Mouse (Mus musculus) kidney, adult 2 months (tissue): ENCODE results near the gene Impdh2. TPM values are rescaled to one million over a fixed set of nuclear protein-coding genes. Genes with fewer than 3 reads are reported as not detected.
A peak's percentile ranks its signal among the peaks of the same experiment; 100 is the strongest.

Experiments
- DNase-seq: peaks from one replicate; pipeline ENCODE4 v3.0.0; 2021
- H3K27ac ChIP-seq: fragments of 200-500 bp; 2 replicates; pipeline ENCODE4 v1.5.1; 2012; ENCODE audit warnings: low read depth, low read length, control low read depth, inconsistent platforms; ENCODE audit not compliant: insufficient read depth
- H3K27me3 ChIP-seq: fragments of 200-500 bp; replicated peaks from 2 replicates; pipeline ENCODE4 v1.6.1; 2012; ENCODE audit warnings: mild to moderate bottlenecking, moderate library complexity, low read length, inconsistent platforms; ENCODE audit not compliant: control insufficient read depth, insufficient read depth
- H3K36me3 ChIP-seq: fragments of 200-500 bp; 2 replicates; pipeline ENCODE4 v1.6.1; 2012; ENCODE audit warnings: mild to moderate bottlenecking, moderate library complexity, low read length, inconsistent platforms; ENCODE audit not compliant: control insufficient read depth, insufficient read depth
- H3K4me1 ChIP-seq: fragments of 200-500 bp; 2 replicates; pipeline ENCODE4 v1.6.1; 2011; ENCODE audit warnings: low read length; ENCODE audit not compliant: control insufficient read depth, insufficient read depth
- H3K4me3 ChIP-seq: fragments of 200-500 bp; 2 replicates; pipeline ENCODE4 v1.5.1; 2011; ENCODE audit warnings: mild to moderate bottlenecking, low read depth, low read length, control low read depth; ENCODE audit not compliant: insufficient read depth
- CTCF ChIP-seq: fragments of 200-500 bp; conservative IDR thresholded peaks from 2 replicates; pipeline ENCODE4 v1.5.1; 2011; ENCODE audit warnings: low read depth, mild to moderate bottlenecking, control low read depth, low read length, moderate library complexity, mixed read lengths; ENCODE audit not compliant: insufficient read depth, insufficient read length
- POLR2A ChIP-seq: fragments of 200-500 bp; IDR thresholded peaks from one replicate; pipeline ENCODE4 v1.6.1; 2011; ENCODE audit warnings: low read depth, low read length, control low read depth
- WGBS: fragments of 180-500 bp; shearing (Covaris S2); methylation state at CpG from one replicate; pipeline ENCODE4 v1.1.7; 2018; 5-methylcytosine and 5-hydroxymethylcytosine counted together
- polyA plus RNA-seq: library from polyadenylated mRNA; depleted of rRNA; stranded (reverse); fragments of >200 nt; gene quantifications from 2 replicates; pipeline ENCODE4 v1.2.3, GENCODE M21; 2012; rRNA removed

Gene Impdh2
- 52.3 and 60.0 TPM in 2 replicates for polyA plus RNA-seq

DNA sequence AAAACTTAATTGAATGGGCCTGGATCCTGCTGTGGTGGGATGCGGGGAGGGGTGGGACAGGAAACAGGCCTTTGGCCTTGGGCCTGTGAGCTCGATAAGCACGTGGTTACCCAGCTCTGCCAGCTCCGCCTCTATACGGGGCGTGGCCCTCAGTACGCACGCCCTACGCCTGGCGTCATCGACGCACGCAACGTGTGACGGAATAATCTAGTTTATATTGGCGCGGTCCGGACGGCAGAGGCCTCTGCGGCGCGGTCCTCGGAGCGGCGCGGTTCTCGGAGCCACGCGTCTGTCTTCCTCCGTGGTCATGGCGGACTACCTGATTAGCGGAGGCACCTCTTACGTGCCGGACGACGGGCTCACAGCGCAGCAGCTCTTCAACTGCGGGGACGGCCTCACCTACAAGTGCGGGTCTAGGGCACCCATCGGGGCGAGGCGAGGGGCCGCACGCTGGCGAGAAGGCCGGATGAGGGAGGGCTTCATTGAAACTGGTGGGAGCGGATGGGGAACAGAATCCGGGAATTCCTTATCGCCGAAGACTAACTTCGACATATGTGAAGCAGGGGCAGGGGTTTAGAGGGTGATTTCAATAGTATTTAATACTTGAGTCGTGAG lies at the start of gene Impdh2:
Impdh2 (plus strand) TSS at position 60 of the 615 bp plus-strand sequence.
- peak within 1 kb of the TSS; percentile 13; the same call in 1 of the 2 replicates for H3K27ac ChIP-seq
- H3K4me1 ChIP-seq = no peaks in the 10 kb centered on the region; the same call in 1 of the 2 replicates
- under 1% methylated on average over 53 of the region's 53 CpGs for WGBS
- peaks cover 2% of the 10 kb centered on the region; the same call in 1 of the 2 replicates for H3K36me3 ChIP-seq
- TF ChIP-seq POLR2A (peak; percentile 82), CTCF (no peak)
- peak within 1 kb of the TSS; percentile 57 for H3K4me3 ChIP-seq
- H3K27me3 ChIP-seq = no peaks in the 10 kb centered on the region
- DNase-seq = peak; percentile 97

- peaks cover 8% of the 10 kb centered on the region; the same call in 1 of the 2 replicates for H3K4me1 ChIP-seq
- DNase-seq = peak; percentile 98
- H3K27ac ChIP-seq = peak within 1 kb of the TSS; percentile 95
- H3K36me3 ChIP-seq = 0 out of 2 replicates have a peak, but pooled peaks cover 3% of the 10 kb centered on the region
- 1% methylated on average over 49 of the region's 55 CpGs for WGBS
- TF ChIP-seq POLR2A (peak; percentile 76), CTCF (no peak)
- H3K27me3 ChIP-seq = no peaks in the 10 kb centered on the region
- peak within 1 kb of the TSS; percentile 78 for H3K4me3 ChIP-seq
Observed at GRCm38 (mm10) chr9:108516380-108517251, 43.5 kb upstream of the Impdh2 start, which contains the start of gene Qrich1. Gene Qrich1, plus strand, starts transcription at chr9:108516806.

GRCm38 (mm10) chr9:108517253-108517930 lies 42.7 kb upstream of the Impdh2 start:
- Histone ChIP-seq H3K36me3 (0 out of 2 replicates have a peak, but pooled peaks cover 3% of the 10 kb centered on the region), H3K27ac (peak overlapping the region; percentile 95), H3K27me3 (no peaks in the 10 kb centered on the region), H3K4me1 (peaks cover 8% of the 10 kb centered on the region; the same call in 1 of the 2 replicates), H3K4me3 (peak overlapping the region; percentile 78)
- WGBS = 1% methylated on average over 84 of the region's 95 CpGs
- DNase-seq = peak; percentile 87
- TF ChIP-seq POLR2A = no peak
- no peak for TF ChIP-seq CTCF

- WGBS = 0% methylated on average over 13 of the region's 13 CpGs
- Histone ChIP-seq H3K4me3 (peak overlapping the region; percentile 78), H3K27ac (peak overlapping the region; percentile 95), H3K36me3 (0 out of 2 replicates have a peak, but pooled peaks cover 3% of the 10 kb centered on the region), H3K4me1 (peaks cover 8% of the 10 kb centered on the region; the same call in 1 of the 2 replicates), H3K27me3 (no peaks in the 10 kb centered on the region)
- DNase-seq = no peak
- TF ChIP-seq CTCF (no peak), POLR2A (no peak)
Observed at GRCm38 (mm10) chr9:108517931-108518332, 42.2 kb upstream of the Impdh2 start.

DNA sequence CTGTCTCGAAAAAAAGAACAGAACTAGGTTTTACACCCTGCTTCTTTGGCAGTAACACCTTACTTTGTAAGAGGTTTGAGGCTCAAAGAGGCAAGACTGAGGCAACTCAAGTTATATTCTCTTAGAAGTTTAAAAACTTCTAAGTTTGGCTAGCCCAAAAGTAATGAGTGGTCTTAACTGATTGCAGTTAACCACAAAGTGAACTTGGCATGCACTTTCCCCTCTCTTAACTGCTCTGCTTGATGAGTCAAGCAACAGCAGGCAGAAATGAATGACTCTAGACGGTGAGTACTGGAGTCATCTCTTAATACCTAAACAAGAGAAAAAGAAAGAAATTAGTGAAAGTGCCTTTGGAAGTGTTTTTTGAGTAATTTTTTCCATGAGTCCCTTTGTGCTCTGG lies 38.5 kb upstream of the Impdh2 start:
- Histone ChIP-seq H3K27me3 (no peaks in the 10 kb centered on the region), H3K4me1 (0 out of 2 replicates have a peak, but pooled peaks cover 3% of the 10 kb centered on the region), H3K4me3 (no peak overlapping the region), H3K36me3 (no peaks in the 10 kb centered on the region), H3K27ac (no peak overlapping the region)
- TF ChIP-seq POLR2A (no peak), CTCF (no peak)
- no peak for DNase-seq
- WGBS = 49% methylated on average over 2 of the region's 2 CpGs

DNA sequence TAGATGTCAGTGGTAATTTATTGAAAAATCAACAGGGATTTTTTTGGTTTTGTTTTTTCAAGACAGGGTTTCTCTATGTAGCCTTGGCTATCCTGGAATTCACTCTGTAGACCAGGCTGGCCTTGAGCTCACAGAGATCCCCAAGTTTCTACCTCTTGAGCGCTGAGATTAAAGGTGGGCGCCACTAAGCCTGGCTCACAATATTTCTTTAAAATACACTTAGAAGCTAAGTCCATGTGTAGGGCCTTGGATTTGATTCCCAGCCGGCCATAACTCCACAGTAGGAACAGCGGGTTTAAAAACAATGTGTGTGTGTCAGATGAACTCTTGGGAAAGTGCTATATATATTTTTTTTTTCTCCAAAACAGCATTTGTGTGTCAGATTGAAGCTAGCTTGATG lies 36.7 kb upstream of the Impdh2 start:
- 94% methylated on average over 4 of the region's 4 CpGs for WGBS
- no peak for TF ChIP-seq CTCF
- TF ChIP-seq POLR2A = no peak

More for the DNA sequence above, 36.7 kb upstream of the Impdh2 start:
- Histone ChIP-seq H3K27ac (no peak overlapping the region), H3K4me3 (no peak overlapping the region), H3K27me3 (no peaks in the 10 kb centered on the region), H3K4me1 (0 out of 2 replicates have a peak, but pooled peaks cover 3% of the 10 kb centered on the region), H3K36me3 (no peaks in the 10 kb centered on the region)
- DNase-seq = no peak
